Mouse (Mus musculus): ENCODE results near the gene H2afz. TPM values are rescaled to one million over a fixed set of nuclear protein-coding genes. Genes with fewer than 3 reads are reported as not detected.
"Not testable (repeated sequence)": the region's sequence is repeated elsewhere in the genome, so short reads cannot be mapped to it uniquely, and the experiment has no call there.

The H2afz gene
- polyA plus RNA-seq, 1 experiment from 2014 or later: 1,422 TPM

DNA sequence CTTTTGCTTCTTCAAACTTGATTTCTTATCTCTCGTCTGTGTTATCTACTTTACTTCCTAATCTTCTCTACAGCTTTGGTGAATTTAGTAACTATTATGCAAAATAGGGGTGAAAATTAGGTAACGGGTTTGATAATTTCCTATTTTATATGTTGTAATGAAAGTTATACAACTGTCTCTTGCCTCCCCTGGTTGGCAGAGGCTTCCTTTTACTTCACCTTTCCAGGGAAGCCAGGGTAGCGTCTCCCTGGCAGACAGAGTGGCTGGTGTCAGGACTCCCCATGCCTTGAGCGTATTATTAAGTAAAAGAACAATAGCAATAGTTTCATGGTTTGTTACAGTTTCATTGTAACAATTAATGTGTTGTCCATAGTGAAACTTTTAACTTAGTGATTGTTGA lies 29.5 kb downstream of the H2afz start:
- H3K36me3 ChIP-seq: peaks cover 23% of the 10 kb centered on the region
- H3K27ac ChIP-seq (replicated peaks): no peak overlapping the region
- no peaks in the 10 kb centered on the region for H3K9me3 ChIP-seq
- no peak for ATAC-seq (replicated peaks)
- no peaks in the 10 kb centered on the region for H3K4me1 ChIP-seq
- H3K9ac ChIP-seq (replicated peaks): no peak overlapping the region
- H3K4me3 ChIP-seq: no peak overlapping the region
- H3K4me2 ChIP-seq (replicated peaks): no peak overlapping the region
- no peaks in the 10 kb centered on the region for H3K27me3 ChIP-seq
- 83% methylated on average over 4 of the region's 4 CpGs for WGBS

GRCm38 (mm10) chr3:137895196-137895595 lies 30.9 kb downstream of the H2afz start:
- no peak overlapping the region for H3K4me2 ChIP-seq (replicated peaks)
- ATAC-seq (replicated peaks): no peak
- H3K9ac ChIP-seq (replicated peaks): no peak overlapping the region
- H3K4me3 ChIP-seq: no peak overlapping the region
- no peaks in the 10 kb centered on the region for H3K9me3 ChIP-seq
- no peaks in the 10 kb centered on the region for H3K27me3 ChIP-seq
- no peak overlapping the region for H3K27ac ChIP-seq (replicated peaks)
- H3K4me1 ChIP-seq: no peaks in the 10 kb centered on the region
- peaks cover 14% of the 10 kb centered on the region for H3K36me3 ChIP-seq
- 93% methylated on average over 3 of the region's 3 CpGs for WGBS

GRCm38 (mm10) chr3:137896386-137896785 lies 32.1 kb downstream of the H2afz start:
- no peak overlapping the region for H3K27ac ChIP-seq (replicated peaks)
- ATAC-seq (replicated peaks): no peak

DNA sequence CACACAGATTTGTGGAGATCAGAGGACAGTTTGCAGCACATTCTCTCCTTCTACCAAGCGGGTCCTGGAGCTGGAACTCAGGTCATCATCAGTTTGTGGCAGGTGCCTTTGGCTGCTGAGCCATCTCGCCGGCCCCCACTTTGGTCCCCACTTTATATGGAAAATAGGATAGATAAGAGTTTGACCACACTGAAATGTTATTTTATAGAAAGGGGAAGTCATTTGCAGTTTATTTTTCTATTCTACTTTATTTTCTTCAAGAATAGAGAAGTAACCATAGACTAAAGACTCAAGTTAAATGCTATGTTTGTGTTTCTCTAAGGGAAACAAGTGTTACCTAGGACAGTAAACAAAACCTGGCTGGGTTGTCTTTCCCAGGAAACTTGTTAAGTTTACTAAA lies 32.6 kb downstream of the H2afz start:
- ATAC-seq (replicated peaks): no peak
- H3K27ac ChIP-seq (replicated peaks): no peak overlapping the region
- H3K4me3 ChIP-seq: no peak overlapping the region
- peaks cover 14% of the 10 kb centered on the region for H3K36me3 ChIP-seq
- WGBS: 92% methylated on average over 3 of the region's 3 CpGs
- H3K4me1 ChIP-seq: no peaks in the 10 kb centered on the region
- no peak overlapping the region for H3K4me2 ChIP-seq (replicated peaks)
- no peaks in the 10 kb centered on the region for H3K27me3 ChIP-seq
- no peaks in the 10 kb centered on the region for H3K9me3 ChIP-seq
- no peak overlapping the region for H3K9ac ChIP-seq (replicated peaks)

More at GRCm38 (mm10) chr3:137896386-137896785, 32.1 kb downstream of the H2afz start:
- H3K4me1 ChIP-seq: no peaks in the 10 kb centered on the region
- no peaks in the 10 kb centered on the region for H3K27me3 ChIP-seq
- peaks cover 14% of the 10 kb centered on the region for H3K36me3 ChIP-seq
- no peak overlapping the region for H3K4me3 ChIP-seq
- H3K4me2 ChIP-seq (replicated peaks): no peak overlapping the region
- WGBS: 78% methylated on average over 4 of the region's 4 CpGs
- H3K9me3 ChIP-seq: no peaks in the 10 kb centered on the region
- H3K9ac ChIP-seq (replicated peaks): no peak overlapping the region

GRCm38 (mm10) chr3:137897685-137898084 lies 33.4 kb downstream of the H2afz start:
- no peak overlapping the region for H3K27ac ChIP-seq (replicated peaks)
- WGBS: 91% methylated on average over 5 of the region's 5 CpGs
- no peaks in the 10 kb centered on the region for H3K27me3 ChIP-seq
- no peak overlapping the region for H3K9ac ChIP-seq (replicated peaks)
- no peak overlapping the region for H3K4me2 ChIP-seq (replicated peaks)
- peaks cover 18% of the 10 kb centered on the region for H3K36me3 ChIP-seq
- H3K4me3 ChIP-seq: no peak overlapping the region
- H3K4me1 ChIP-seq: no peaks in the 10 kb centered on the region
- no peaks in the 10 kb centered on the region for H3K9me3 ChIP-seq
- no peak for ATAC-seq (replicated peaks)

- Histone ChIP-seq H3K27me3 (no peaks in the 10 kb centered on the region), H3K9ac (replicated peaks) (no peak overlapping the region), H3K4me2 (replicated peaks) (no peak overlapping the region), H3K36me3 (peaks cover 18% of the 10 kb centered on the region; the same call in 1 of the 2 replicates), H3K27ac (replicated peaks) (no peak overlapping the region), H3K4me3 (no peak overlapping the region), H3K4me1 (no peaks in the 10 kb centered on the region), H3K9me3 (no peaks in the 10 kb centered on the region)
- WGBS: 37% methylated on average over 10 of the region's 10 CpGs
- ATAC-seq (replicated peaks): peak; percentile 66
Observed at GRCm38 (mm10) chr3:137900149-137900548, 35.9 kb downstream of the H2afz start.

- H3K9ac ChIP-seq (replicated peaks): no peak overlapping the region
- 69% methylated on average over 2 of the region's 2 CpGs for WGBS
- H3K4me2 ChIP-seq (replicated peaks): no peak overlapping the region
- ATAC-seq (replicated peaks): no peak
- no peaks in the 10 kb centered on the region for H3K36me3 ChIP-seq
- no peaks in the 10 kb centered on the region for H3K27me3 ChIP-seq
- no peaks in the 10 kb centered on the region for H3K9me3 ChIP-seq
- H3K27ac ChIP-seq (replicated peaks): no peak overlapping the region
- no peak overlapping the region for H3K4me3 ChIP-seq
- peaks cover 10% of the 10 kb centered on the region for H3K4me1 ChIP-seq
Observed at GRCm38 (mm10) chr3:137913093-137913492, 48.8 kb downstream of the H2afz start.

GRCm38 (mm10) chr3:137914567-137914966 lies 50.3 kb downstream of the H2afz start:
- not testable (repeated sequence) for H3K4me3 ChIP-seq; H3K9ac ChIP-seq (replicated peaks); H3K4me2 ChIP-seq (replicated peaks); ATAC-seq (replicated peaks); H3K9me3 ChIP-seq; H3K27me3 ChIP-seq; H3K36me3 ChIP-seq; H3K27ac ChIP-seq (replicated peaks)
- H3K4me1 ChIP-seq: peaks cover 18% of the 10 kb centered on the region
- 100% methylated on average over 1 of the region's 1 CpGs for WGBS

Other genes starting within 250 kb of the H2afz start
- 8.2 and 9.1 TPM in 2 replicates for gene Ddit4l, start 242.9 kb upstream of the H2afz start, polyA plus RNA-seq (2015; fragmentation: Nextera tagmentation; extraction: Ambion mirVana)
- not detected in 2 replicates for gene Gm21962, start 193.0 kb upstream of the H2afz start, polyA plus RNA-seq (2015; fragmentation: Nextera tagmentation; extraction: Ambion mirVana)
- gene Dnajb14, start 3.2 kb downstream of the H2afz start, polyA plus RNA-seq (2015; fragmentation: Nextera tagmentation; extraction: Ambion mirVana): 12.9 and 14.4 TPM in 2 replicates
- 136 and 138 TPM in 2 replicates for gene Lamtor3, start 54.0 kb downstream of the H2afz start, polyA plus RNA-seq (2015; fragmentation: Nextera tagmentation; extraction: Ambion mirVana)
- gene Dapp1, start 117.1 kb downstream of the H2afz start, polyA plus RNA-seq (2015; fragmentation: Nextera tagmentation; extraction: Ambion mirVana): 3.7 and 4.3 TPM in 2 replicates
- gene 1110002E22Rik, start 200.6 kb downstream of the H2afz start, polyA plus RNA-seq (2015; fragmentation: Nextera tagmentation; extraction: Ambion mirVana): 0.14 and 0.22 TPM in 2 replicates
- 0.15 TPM in 1 of 2 replicates, not detected in the other for gene Gm5105, start 202.9 kb downstream of the H2afz start, polyA plus RNA-seq (2015; fragmentation: Nextera tagmentation; extraction: Ambion mirVana)